Mouse (Mus musculus): ENCODE measurements around the gene Gsc2. TPM values are rescaled to one million over a fixed set of nuclear protein-coding genes. Genes with fewer than 3 reads are reported as not detected.

The Gsc2 gene
- polyA plus RNA-seq, 1 experiment from 2014 or later: not detected

- no peak overlapping the region for H3K27ac ChIP-seq
- ATAC-seq (replicated peaks; ENCODE audit: insufficient number of reproducible peaks, insufficient read depth, low FRiP score, low read depth): no peak
- WGBS: 66% methylated on average over 10 of the region's 10 CpGs
- H3K4me3 ChIP-seq: no peak overlapping the region
- H3K9me3 ChIP-seq (replicated peaks): no peaks in the 10 kb centered on the region
- no peaks in the 10 kb centered on the region for H3K36me3 ChIP-seq
- peaks cover 25% of the 10 kb centered on the region for H3K27me3 ChIP-seq
- H3K9ac ChIP-seq: no peak overlapping the region
- H3K4me1 ChIP-seq (replicated peaks): no peaks in the 10 kb centered on the region; the same call in 1 of the 2 replicates
- H3K4me2 ChIP-seq: no peak overlapping the region
These were observed 21.9 kb upstream of the Gsc2 start for GRCm38 (mm10) chr16:17936776-17937175.

- Histone ChIP-seq H3K27me3 (peaks cover 25% of the 10 kb centered on the region), H3K4me2 (no peak overlapping the region), H3K9ac (no peak overlapping the region), H3K9me3 (replicated peaks) (no peaks in the 10 kb centered on the region), H3K36me3 (no peaks in the 10 kb centered on the region), H3K27ac (no peak overlapping the region), H3K4me3 (no peak overlapping the region), H3K4me1 (replicated peaks) (no peaks in the 10 kb centered on the region; the same call in 1 of the 2 replicates)
- no peak for ATAC-seq (replicated peaks; ENCODE audit: insufficient number of reproducible peaks, insufficient read depth, low FRiP score, low read depth)
- 52% methylated on average over 3 of the region's 3 CpGs for WGBS
These were observed 19.6 kb upstream of the Gsc2 start for GRCm38 (mm10) chr16:17934445-17934910.

DNA sequence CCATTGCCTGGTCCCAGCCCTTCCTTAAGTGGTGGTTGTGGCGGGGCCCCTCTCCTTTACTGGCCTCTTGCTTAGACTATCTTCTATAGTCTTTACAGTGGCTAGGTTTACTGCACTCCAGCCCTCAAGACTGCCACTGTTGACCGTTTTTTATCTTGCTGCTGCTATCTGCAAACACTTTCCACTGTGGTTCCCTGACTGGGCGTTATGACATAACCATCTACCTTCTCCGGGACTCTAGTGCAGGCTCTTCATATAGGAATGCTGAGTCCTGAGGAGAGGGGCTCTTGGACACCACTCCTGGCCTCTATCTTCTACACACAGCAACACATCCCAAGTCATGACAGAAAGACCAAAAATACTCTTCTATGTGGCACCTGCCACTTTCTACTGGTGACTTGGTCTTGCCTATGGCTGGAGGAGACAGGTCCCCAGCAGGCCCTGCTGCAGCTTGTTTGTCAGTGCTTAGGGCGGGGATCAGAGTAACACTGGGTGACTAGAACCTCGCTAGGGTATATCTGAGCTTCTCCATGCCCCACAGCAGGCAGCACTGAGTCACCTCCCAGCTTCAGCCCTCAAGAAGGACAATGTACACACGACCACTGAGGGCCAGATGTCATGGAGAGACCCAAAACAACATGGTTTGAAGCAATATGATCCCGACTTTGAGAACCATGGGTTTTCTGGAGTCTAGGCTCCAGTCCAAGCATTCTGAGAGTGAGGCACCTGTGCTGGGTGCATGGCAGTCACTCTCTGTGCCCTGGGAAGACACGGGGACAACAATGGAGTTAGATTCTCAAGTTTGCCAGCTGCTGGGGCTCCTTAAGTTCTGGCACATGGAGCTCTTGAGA, 19.0 kb upstream of the Gsc2 start:
- H3K4me3 ChIP-seq: no peak overlapping the region
- ATAC-seq (replicated peaks; ENCODE audit: insufficient number of reproducible peaks, insufficient read depth, low FRiP score, low read depth): no peak
- no peak overlapping the region for H3K4me2 ChIP-seq
- no peaks in the 10 kb centered on the region for H3K9me3 ChIP-seq (replicated peaks)
- 58% methylated on average over 9 of the region's 9 CpGs for WGBS
- peaks cover 2% of the 10 kb centered on the region for H3K4me1 ChIP-seq (replicated peaks)
- no peak overlapping the region for H3K27ac ChIP-seq
- H3K27me3 ChIP-seq: peaks cover 25% of the 10 kb centered on the region
- H3K9ac ChIP-seq: no peak overlapping the region
- no peaks in the 10 kb centered on the region for H3K36me3 ChIP-seq

DNA sequence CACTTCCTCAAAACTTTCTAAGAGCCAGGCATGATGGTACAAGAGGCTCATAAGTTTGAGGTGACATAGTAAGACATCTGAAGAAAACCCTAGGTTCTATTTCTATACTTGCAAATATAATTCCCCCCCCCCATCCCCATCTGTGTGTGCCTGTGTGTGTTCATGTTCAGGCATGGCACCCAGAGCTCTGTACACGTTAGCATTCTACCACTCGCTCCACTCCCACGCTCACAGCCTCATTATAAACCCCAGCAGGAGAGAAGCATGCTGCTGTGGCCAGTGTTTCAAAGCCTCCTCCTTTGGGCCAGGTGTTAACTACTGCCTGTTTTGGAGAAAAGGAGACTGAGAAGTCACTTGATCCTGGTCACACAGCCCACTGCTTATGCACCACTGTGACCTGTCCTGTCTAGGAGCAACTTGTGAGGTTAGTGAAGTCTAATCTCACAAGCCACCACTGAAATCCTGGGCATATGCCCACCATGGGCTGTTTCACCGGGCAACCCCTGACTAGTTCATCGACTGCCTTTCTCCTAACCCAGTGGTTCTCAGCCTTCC, 17.1 kb upstream of the Gsc2 start:
- Histone ChIP-seq H3K9ac (no peak overlapping the region), H3K27ac (no peak overlapping the region), H3K36me3 (no peaks in the 10 kb centered on the region), H3K4me3 (no peak overlapping the region), H3K27me3 (peaks cover 13% of the 10 kb centered on the region), H3K4me2 (no peak overlapping the region), H3K4me1 (replicated peaks) (peaks cover 13% of the 10 kb centered on the region), H3K9me3 (replicated peaks) (no peaks in the 10 kb centered on the region)
- WGBS: 75% methylated on average over 5 of the region's 5 CpGs
- ATAC-seq (replicated peaks; ENCODE audit: insufficient number of reproducible peaks, insufficient read depth, low FRiP score, low read depth): no peak

GRCm38 (mm10) chr16:17929631-17930030, 14.8 kb upstream of the Gsc2 start:
- no peak overlapping the region for H3K4me2 ChIP-seq
- ATAC-seq (replicated peaks; ENCODE audit: insufficient number of reproducible peaks, insufficient read depth, low FRiP score, low read depth): no peak
- 77% methylated on average over 2 of the region's 2 CpGs for WGBS
- H3K27me3 ChIP-seq: no peaks in the 10 kb centered on the region
- H3K36me3 ChIP-seq: peaks cover 5% of the 10 kb centered on the region; the same call in 1 of the 2 replicates
- no peaks in the 10 kb centered on the region for H3K9me3 ChIP-seq (replicated peaks)
- peaks cover 18% of the 10 kb centered on the region for H3K4me1 ChIP-seq (replicated peaks)
- H3K4me3 ChIP-seq: no peak overlapping the region
- no peak overlapping the region for H3K9ac ChIP-seq
- H3K27ac ChIP-seq: no peak overlapping the region

DNA sequence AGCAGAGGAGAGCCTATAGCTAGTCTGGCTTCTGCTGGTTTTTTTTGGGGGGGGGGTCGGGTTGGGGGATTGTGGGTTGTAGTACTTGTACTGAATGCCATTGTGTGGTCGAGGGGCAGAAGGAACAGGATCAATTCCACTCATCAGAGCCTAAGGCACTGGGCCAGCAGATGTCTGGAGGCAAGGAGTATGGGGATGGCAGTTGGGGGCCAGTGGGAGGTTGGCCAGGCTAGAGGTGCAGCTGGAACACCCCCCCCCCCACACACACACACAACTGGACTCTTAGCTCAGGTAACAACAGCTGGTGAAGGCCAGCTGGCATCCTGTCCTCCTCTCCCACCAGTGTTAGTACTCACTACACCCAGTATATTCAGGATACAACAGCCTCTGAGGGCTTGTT, 14.4 kb upstream of the Gsc2 start:
- peaks cover 18% of the 10 kb centered on the region for H3K4me1 ChIP-seq (replicated peaks)
- H3K27ac ChIP-seq: no peak overlapping the region; the same call in 1 of the 2 replicates
- H3K9ac ChIP-seq: no peak overlapping the region
- H3K36me3 ChIP-seq: peaks cover 5% of the 10 kb centered on the region; the same call in 1 of the 2 replicates
- H3K27me3 ChIP-seq: no peaks in the 10 kb centered on the region
- H3K4me2 ChIP-seq: peak overlapping the region; percentile 100; the same call in 1 of the 2 replicates
- no peak overlapping the region for H3K4me3 ChIP-seq
- 22% methylated on average over 2 of the region's 2 CpGs for WGBS
- H3K9me3 ChIP-seq (replicated peaks): no peaks in the 10 kb centered on the region
- ATAC-seq (replicated peaks; ENCODE audit: insufficient number of reproducible peaks, insufficient read depth, low FRiP score, low read depth): no peak

GRCm38 (mm10) chr16:17928627-17929104, 13.8 kb upstream of the Gsc2 start:
- WGBS: under 1% methylated on average over 9 of the region's 9 CpGs

DNA sequence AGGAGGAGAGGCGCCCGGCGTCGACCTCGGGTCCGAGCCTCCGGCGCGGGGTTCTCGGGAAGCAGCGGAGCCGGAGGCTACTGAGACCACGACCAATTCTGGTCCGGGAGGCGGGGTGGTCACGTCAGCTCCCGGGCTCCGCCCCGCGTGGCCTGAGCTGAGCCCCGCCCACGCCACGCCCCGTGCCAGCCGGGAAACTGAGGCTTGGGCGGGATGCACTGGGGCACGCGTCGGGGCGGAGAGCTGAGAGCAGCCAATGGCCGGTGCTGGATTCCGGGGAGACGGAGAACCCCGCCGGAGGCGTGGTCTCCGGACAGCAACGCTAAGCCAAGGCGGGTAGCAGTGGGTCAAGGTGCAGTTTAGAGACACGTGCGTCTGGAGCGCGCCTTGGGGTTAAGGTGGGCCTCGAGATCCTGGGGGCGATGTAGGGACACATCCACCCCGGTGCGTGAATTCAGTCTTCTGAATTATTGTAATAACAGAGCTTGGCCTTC, 13.3 kb upstream of the Gsc2 start, which contains the start of gene Slc25a1:
TSS of gene Slc25a1 (minus strand) at position 133 of the 494 bp plus-strand sequence.
- no peaks in the 10 kb centered on the region for H3K27me3 ChIP-seq
- under 1% methylated on average over 47 of the region's 47 CpGs for WGBS

More at GRCm38 (mm10) chr16:17928627-17929104, 13.8 kb upstream of the Gsc2 start:
- H3K9me3 ChIP-seq (replicated peaks): no peaks in the 10 kb centered on the region
- H3K36me3 ChIP-seq: peaks cover 5% of the 10 kb centered on the region; the same call in 1 of the 2 replicates
- ATAC-seq (replicated peaks; ENCODE audit: insufficient number of reproducible peaks, insufficient read depth, low FRiP score, low read depth): peak; percentile 31
- H3K4me2 ChIP-seq: peak overlapping the region; percentile 100
- peak overlapping the region; percentile 72 for H3K9ac ChIP-seq
- H3K4me1 ChIP-seq (replicated peaks): peaks cover 18% of the 10 kb centered on the region
- H3K27me3 ChIP-seq: no peaks in the 10 kb centered on the region
- H3K4me3 ChIP-seq: peak overlapping the region; percentile 80
- H3K27ac ChIP-seq: peak overlapping the region; percentile 72

DNA sequence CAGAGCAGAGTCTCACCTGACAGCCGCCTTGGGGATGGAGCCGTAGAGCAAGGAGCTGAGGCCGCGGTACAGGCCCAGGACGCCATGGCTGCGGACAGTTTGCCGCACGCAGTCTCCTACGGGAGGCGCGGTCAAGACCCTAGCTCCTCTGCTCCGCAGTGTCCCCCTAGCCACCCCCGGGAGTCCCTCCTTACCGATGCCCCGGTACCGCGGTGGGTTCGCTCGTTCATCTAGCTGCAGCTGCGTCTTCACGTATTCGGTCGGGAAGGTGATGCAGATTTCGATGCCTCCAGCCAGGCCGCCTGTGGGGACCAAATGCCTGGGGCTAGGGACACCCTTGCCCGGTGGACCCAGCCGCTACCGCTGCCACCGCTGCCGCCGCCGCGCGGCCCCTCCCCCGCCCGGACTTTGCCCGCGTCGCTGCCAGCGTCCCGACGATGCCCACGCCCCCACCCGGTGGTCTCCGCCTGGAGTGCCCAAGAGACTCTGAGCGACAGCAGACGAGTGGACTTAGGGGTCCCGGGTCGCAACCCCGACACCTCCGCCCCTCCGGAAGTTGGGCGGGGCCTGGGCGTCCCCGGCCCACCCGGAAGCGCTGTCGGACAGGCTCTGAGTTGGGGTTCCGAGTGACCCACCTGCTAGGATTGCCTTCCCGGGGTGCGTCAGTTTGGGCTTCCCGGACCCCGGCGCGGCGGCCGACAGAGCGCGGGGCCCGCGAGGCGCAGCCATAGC, 12.7 kb upstream of the Gsc2 start:
- Histone ChIP-seq H3K27me3 (no peaks in the 10 kb centered on the region), H3K36me3 (peaks cover 5% of the 10 kb centered on the region; the same call in 1 of the 2 replicates), H3K4me1 (replicated peaks) (peaks cover 22% of the 10 kb centered on the region), H3K9ac (peak overlapping the region; percentile 72), H3K27ac (peak overlapping the region; percentile 72), H3K4me2 (peak overlapping the region; percentile 100), H3K9me3 (replicated peaks) (no peaks in the 10 kb centered on the region), H3K4me3 (peak overlapping the region; percentile 80)
- ATAC-seq (replicated peaks; ENCODE audit: insufficient number of reproducible peaks, insufficient read depth, low FRiP score, low read depth): no peak; the same call in 1 of the 2 replicates
- under 1% methylated on average over 69 of the region's 72 CpGs for WGBS

More for the DNA sequence above, 13.3 kb upstream of the Gsc2 start, which contains the start of gene Slc25a1:
- Histone ChIP-seq H3K4me3 (peak within 1 kb of the TSS; percentile 80), H3K9ac (peak within 1 kb of the TSS; percentile 72), H3K27ac (peak within 1 kb of the TSS; percentile 72), H3K4me2 (peak within 1 kb of the TSS; percentile 100), H3K36me3 (peaks cover 5% of the 10 kb centered on the region; the same call in 1 of the 2 replicates), H3K4me1 (replicated peaks) (peaks cover 18% of the 10 kb centered on the region), H3K9me3 (replicated peaks) (no peaks in the 10 kb centered on the region)
- ATAC-seq (replicated peaks; ENCODE audit: insufficient number of reproducible peaks, insufficient read depth, low FRiP score, low read depth): peak; percentile 79

DNA sequence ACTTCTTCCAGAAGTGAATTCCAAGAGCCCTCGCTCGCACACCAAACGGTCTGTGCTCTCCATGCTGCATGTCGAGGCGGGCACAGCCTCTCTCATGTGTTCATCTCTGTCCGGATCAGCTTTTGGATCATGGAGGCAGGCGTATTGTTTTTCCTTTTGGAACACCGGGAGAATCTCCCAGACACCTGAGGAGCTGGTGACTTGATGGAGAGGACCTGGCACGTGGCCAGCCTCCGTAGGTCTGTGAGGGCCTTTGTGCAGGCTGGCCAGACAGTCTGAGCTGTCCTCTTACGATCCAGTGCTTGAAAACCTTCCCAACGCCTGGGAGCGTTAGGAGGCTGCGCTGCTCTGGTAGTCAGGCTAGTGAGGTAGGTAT, 7.3 kb upstream of the Gsc2 start:
- WGBS: under 1% methylated on average over 14 of the region's 14 CpGs

More for the DNA sequence above, 7.3 kb upstream of the Gsc2 start:
- peak overlapping the region; percentile 76 for H3K4me3 ChIP-seq
- no peaks in the 10 kb centered on the region for H3K9me3 ChIP-seq (replicated peaks)
- H3K27ac ChIP-seq: peak overlapping the region; percentile 90
- no peak for ATAC-seq (replicated peaks; ENCODE audit: insufficient number of reproducible peaks, insufficient read depth, low FRiP score, low read depth)
- H3K9ac ChIP-seq: peak overlapping the region; percentile 74
- H3K27me3 ChIP-seq: peaks cover 31% of the 10 kb centered on the region
- H3K4me2 ChIP-seq: peak overlapping the region; percentile 90
- peaks cover 5% of the 10 kb centered on the region; the same call in 1 of the 2 replicates for H3K36me3 ChIP-seq
- H3K4me1 ChIP-seq (replicated peaks): peaks cover 29% of the 10 kb centered on the region

Measured in heart, embryonic 15.5 days (tissue).